Mouse (Mus musculus) MEL (cell line): Measurements from ENCODE around the gene Cd163. TPM values are rescaled to one million over a fixed set of nuclear protein-coding genes. Genes with fewer than 3 reads are reported as not detected.

Source experiments
- DNase-seq: peaks from one replicate; pipeline ENCODE4 v3.0.0; 2011; ENCODE audit warnings: low read depth, low spot score
- H3K27ac ChIP-seq: 2 replicates; pipeline ENCODE4 v1.5.1; 2012; ENCODE audit warnings: low read depth, mild to moderate bottlenecking, control low read depth, low read length, moderate library complexity; ENCODE audit not compliant: control insufficient read depth
- H3K27me3 ChIP-seq, 2 experiments: fragments of 150-350 bp in 1 of 2; sonication (generic) in 1 of 2; 2 replicates each; pipeline ENCODE4 v1.6.1; 2012; ENCODE audit warnings: low read length in 2 of 2, mild to moderate bottlenecking in 2 of 2, improper control_type of control experiment in 1 of 2, moderate library complexity in 1 of 2; ENCODE audit not compliant: insufficient read depth in 2 of 2, control insufficient read depth in 1 of 2
- H3K36me3 ChIP-seq, 2 experiments: 2 replicates each; pipeline ENCODE4 v1.6.1; 2012 to 2014; ENCODE audit warnings: low read length in 2 of 2, improper control_type of control experiment in 1 of 2, inconsistent platforms in 1 of 2, mild to moderate bottlenecking in 1 of 2; ENCODE audit not compliant: insufficient read depth in 2 of 2, control insufficient read depth in 1 of 2
- H3K4me1 ChIP-seq, 2 experiments: fragments of 150-350 bp in 1 of 2; sonication (generic) in 1 of 2; 2 replicates each; pipeline ENCODE4 v1.6.1; 2012; ENCODE audit warnings: low read length in 2 of 2, improper control_type of control experiment in 1 of 2, mild to moderate bottlenecking in 1 of 2; ENCODE audit not compliant: insufficient read depth in 2 of 2, control insufficient read depth in 1 of 2
- H3K4me3 ChIP-seq, 2 experiments: fragments of 150-350 bp in 1 of 2; sonication (generic) in 1 of 2; 2 replicates each; pipeline ENCODE4 v1.5.1; 2012; ENCODE audit warnings: low read depth in 2 of 2, low read length in 2 of 2, mild to moderate bottlenecking in 2 of 2, moderate library complexity in 2 of 2, control low read depth in 1 of 2, improper control_type of control experiment in 1 of 2; ENCODE audit not compliant: control insufficient read depth in 1 of 2, insufficient read depth in 1 of 2
- H3K79me2 ChIP-seq: 2 replicates; pipeline ENCODE4 v1.6.1; 2012; ENCODE audit warnings: mild to moderate bottlenecking, low read length, moderate library complexity; ENCODE audit not compliant: control insufficient read depth, poor library complexity, insufficient read depth
- H3K9ac ChIP-seq: 2 replicates; pipeline ENCODE4 v1.6.1; 2012; ENCODE audit warnings: low read depth, mild to moderate bottlenecking, control low read depth, low read length, moderate library complexity; ENCODE audit not compliant: control insufficient read depth, poor library complexity, severe bottlenecking
- H3K9me3 ChIP-seq: fragments of 150-350 bp; sonication (generic); replicated peaks from 2 replicates; pipeline ENCODE4 v1.6.1; 2012; ENCODE audit warnings: mild to moderate bottlenecking, low read length, improper control_type of control experiment, moderate library complexity; ENCODE audit not compliant: insufficient read depth
- CHD2 ChIP-seq: IDR thresholded peaks from 2 replicates; pipeline ENCODE4 v1.6.1; 2011; ENCODE audit warnings: low read length, improper control_type of control experiment
- CTCF ChIP-seq, 3 experiments: IDR thresholded peaks in 2 of 3; conservative IDR thresholded peaks in 1 of 3; 2 replicates each; pipeline ENCODE4 v1.5.1; 2011 to 2012; ENCODE audit warnings: low read length in 3 of 3, low read depth in 2 of 3, mild to moderate bottlenecking in 2 of 3, improper control_type of control experiment in 1 of 3, inconsistent platforms in 1 of 3, mixed read lengths in 1 of 3, moderate library complexity in 1 of 3; ENCODE audit not compliant: control insufficient read depth in 1 of 3, insufficient read depth in 1 of 3, poor library complexity in 1 of 3, severe bottlenecking in 1 of 3
- EP300 ChIP-seq, 2 experiments: IDR thresholded peaks; 2 replicates each; pipeline ENCODE4 v1.6.1; 2011; ENCODE audit warnings: improper control_type of control experiment in 2 of 2, low read length in 2 of 2, low read depth in 1 of 2, mild to moderate bottlenecking in 1 of 2
- GATA1 ChIP-seq: IDR thresholded peaks from 2 replicates; pipeline ENCODE4 v1.6.1; 2011; ENCODE audit warnings: low read depth, low read length, improper control_type of control experiment
- JUND ChIP-seq: IDR thresholded peaks from 2 replicates; pipeline ENCODE4 v1.6.1; 2011; ENCODE audit warnings: low read depth, mild to moderate bottlenecking, improper control_type of control experiment, low read length
- KAT2A ChIP-seq: conservative IDR thresholded peaks from 2 replicates; pipeline ENCODE4 v1.6.1; 2012; ENCODE audit warnings: low read depth, low read length, improper control_type of control experiment, inconsistent platforms
- MAFK ChIP-seq: IDR thresholded peaks from 2 replicates; pipeline ENCODE4 v1.6.1; 2011; ENCODE audit warnings: low read depth, mild to moderate bottlenecking, low read length, improper control_type of control experiment, borderline replicate concordance
- MAZ ChIP-seq: IDR thresholded peaks from 2 replicates; pipeline ENCODE4 v1.6.1; 2012; ENCODE audit warnings: low read depth, mild to moderate bottlenecking, inconsistent platforms, low read length, improper control_type of control experiment
- MEF2A ChIP-seq: IDR thresholded peaks from 2 replicates; pipeline ENCODE4 v1.6.1; 2014; ENCODE audit warnings: low read depth, mild to moderate bottlenecking, inconsistent platforms, low read length, improper control_type of control experiment; ENCODE audit not compliant: poor library complexity, insufficient replicate concordance, severe bottlenecking; ENCODE audit errors: extremely low read depth
- MYB ChIP-seq: IDR thresholded peaks from 2 replicates; pipeline ENCODE4 v1.6.1; 2011; ENCODE audit warnings: mild to moderate bottlenecking, low read depth, low read length, improper control_type of control experiment
- MYC ChIP-seq: IDR thresholded peaks from 2 replicates; pipeline ENCODE4 v1.6.1; 2011; ENCODE audit warnings: low read depth, mild to moderate bottlenecking, low read length, improper control_type of control experiment, moderate library complexity
- NRF1 ChIP-seq: IDR thresholded peaks from 2 replicates; pipeline ENCODE4 v1.6.1; 2014; ENCODE audit warnings: low read depth, mild to moderate bottlenecking, inconsistent platforms, low read length, improper control_type of control experiment, moderate library complexity; ENCODE audit not compliant: poor library complexity, insufficient read depth, severe bottlenecking
- POLR2A ChIP-seq, 2 experiments: IDR thresholded peaks; 2 replicates each; pipeline ENCODE4 v1.6.1; 2011 to 2012; ENCODE audit warnings: low read length in 2 of 2, mild to moderate bottlenecking in 2 of 2, control low read depth in 1 of 2, improper control_type of control experiment in 1 of 2, low read depth in 1 of 2, moderate library complexity in 1 of 2; ENCODE audit not compliant: control insufficient read depth in 1 of 2, insufficient read depth in 1 of 2, poor library complexity in 1 of 2
- POLR2AphosphoS5 ChIP-seq: IDR thresholded peaks from 2 replicates; pipeline ENCODE4 v1.6.1; 2012; ENCODE audit warnings: low read depth, borderline replicate concordance, mild to moderate bottlenecking, inconsistent platforms, low read length, moderate library complexity, mixed read lengths
- SMC3 ChIP-seq: IDR thresholded peaks from 2 replicates; pipeline ENCODE4 v1.6.1; 2011; ENCODE audit warnings: low read depth, low read length, improper control_type of control experiment
- TBP ChIP-seq: IDR thresholded peaks from 2 replicates; pipeline ENCODE4 v1.8.0; 2011; ENCODE audit warnings: low read depth, low read length, improper control_type of control experiment
- TCF12 ChIP-seq: IDR thresholded peaks from 2 replicates; pipeline ENCODE4 v1.6.1; 2014; ENCODE audit warnings: low read depth, mild to moderate bottlenecking, inconsistent platforms, low read length, improper control_type of control experiment, moderate library complexity
- UBTF ChIP-seq: IDR thresholded peaks from 2 replicates; pipeline ENCODE4 v1.6.1; 2012; ENCODE audit warnings: low read depth, mild to moderate bottlenecking, inconsistent platforms, low read length, improper control_type of control experiment, moderate library complexity, borderline replicate concordance; ENCODE audit not compliant: insufficient read depth
- USF1 ChIP-seq: IDR thresholded peaks from 2 replicates; pipeline ENCODE4 v1.6.1; 2014; ENCODE audit warnings: low read depth, mild to moderate bottlenecking, inconsistent platforms, low read length, improper control_type of control experiment, moderate library complexity
- USF2 ChIP-seq, 2 experiments: IDR thresholded peaks; 2 replicates each; pipeline ENCODE4 v1.6.1; 2011 to 2012; ENCODE audit warnings: improper control_type of control experiment in 2 of 2, low read length in 2 of 2, borderline replicate concordance in 1 of 2, inconsistent platforms in 1 of 2, low read depth in 1 of 2, mild to moderate bottlenecking in 1 of 2; ENCODE audit not compliant: insufficient read depth in 1 of 2
- ZKSCAN1 ChIP-seq: IDR thresholded peaks from 2 replicates; pipeline ENCODE4 v1.6.1; 2012; ENCODE audit warnings: low read depth, mild to moderate bottlenecking, inconsistent platforms, low read length, improper control_type of control experiment, moderate library complexity
- ZMIZ1 ChIP-seq: IDR thresholded peaks from 2 replicates; pipeline ENCODE4 v1.6.1; 2012; ENCODE audit warnings: low read depth, mild to moderate bottlenecking, inconsistent platforms, low read length, improper control_type of control experiment, moderate library complexity
- polyA plus RNA-seq, 2 experiments: library from polyadenylated mRNA; stranded (reverse) in 1 of 2; unstranded in 1 of 2; fragments of >175 nt in 1 of 2; fragments of >200 nt in 1 of 2; gene quantifications; 2 replicates each; pipeline versions ENCODE4 v1.2.1 to v1.2.4; 2012; ENCODE audit warnings: low replicate concordance in 2 of 2, low read depth in 1 of 2; ENCODE audit not compliant: insufficient read length in 2 of 2, insufficient read depth in 1 of 2, missing spikeins in 1 of 2
- total RNA-seq: library from RNA; depleted of rRNA; stranded (reverse); fragments of 300-350 nt; gene quantifications from 2 replicates; pipeline ENCODE4 v1.2.3, GENCODE M21; 2012

Gene Cd163
- total and polyA plus RNA-seq, 3 experiments, result 0.58 to 0.81 TPM; not detected in 1

- TF ChIP-seq UBTF, result 0 out of 2 replicates have a peak, but pooled peaks have one; percentile 18
- TF ChIP-seq USF2 (IDR thresholded peaks at IDR 0.05; ENCODE audit: borderline replicate concordance in 1 of 2, insufficient read depth in 1 of 2, low read depth in 1 of 2, low read length in 2 of 2), result no peak
- TF ChIP-seq MYB, result peak; percentile 73; the same call in 1 of the 2 replicates
- TF ChIP-seq MYC, result no peak
- peak; percentile 66 for TF ChIP-seq TBP
Observed at GRCm38 (mm10) chr6:124321481-124322475, 17.3 kb downstream of the Cd163 start (continued).

- peaks cover 0 to 5% of the 10 kb centered on the region in 2 experiments; a peak in 1 of 4 replicates for H3K4me1 ChIP-seq
- no peaks in the 10 kb centered on the region for H3K36me3 ChIP-seq
- H3K27me3 ChIP-seq, result no peaks in the 10 kb centered on the region
- no peak for DNase-seq
- H3K9me3 ChIP-seq, result no peaks in the 10 kb centered on the region
- no peaks in the 10 kb centered on the region for H3K79me2 ChIP-seq
- no peak overlapping the region for H3K27ac ChIP-seq
- H3K9ac ChIP-seq, result no peak overlapping the region
- H3K4me3 ChIP-seq, result no peak overlapping the region
- TF ChIP-seq MEF2A, result no peak
- TF ChIP-seq GATA1, result 0 out of 2 replicates have a peak, but pooled peaks have one; percentile 14
- 0 out of 4 replicates have a peak, but pooled peaks of 1 of the 2 experiments have one; percentile 9 for TF ChIP-seq EP300 (IDR thresholded peaks at IDR 0.05; ENCODE audit: low read depth in 1 of 2, low read length in 2 of 2)
Observed at GRCm38 (mm10) chr6:124328394-124328991, 24.0 kb downstream of the Cd163 start.

DNA sequence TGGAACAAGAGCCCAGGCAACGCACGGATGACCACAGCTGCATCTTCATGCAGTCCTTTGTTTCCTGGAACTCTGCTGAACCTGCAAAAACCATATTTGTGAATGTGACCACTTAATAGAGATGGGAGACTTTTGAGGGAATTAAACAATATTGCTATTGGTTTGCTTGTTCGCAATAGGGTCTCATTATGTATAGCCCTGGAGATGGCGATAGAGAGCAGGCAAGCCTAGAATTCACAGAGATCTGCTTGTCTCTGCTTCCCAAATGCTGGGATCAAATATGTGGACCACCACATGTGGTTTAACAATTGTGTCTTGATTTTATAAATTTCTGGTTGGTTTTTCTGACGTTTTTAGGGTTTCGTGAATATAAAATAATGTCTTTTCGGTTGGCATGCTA is 25.2 kb downstream of the Cd163 start:
- TF ChIP-seq ZKSCAN1 (no peak), JUND (no peak), MYC (no peak), MAZ (no peak), KAT2A (no peak), CHD2 (no peak), MAFK (no peak), TCF12 (no peak), USF1 (no peak), SMC3 (peak; percentile 36; the same call in 1 of the 2 replicates), ZMIZ1 (no peak), MYB (no peak), USF2 (IDR thresholded peaks at IDR 0.05; ENCODE audit: borderline replicate concordance in 1 of 2, insufficient read depth in 1 of 2, low read depth in 1 of 2, low read length in 2 of 2) (no peak), POLR2A (IDR thresholded peaks at IDR 0.05; ENCODE audit: control insufficient read depth in 1 of 2, insufficient read depth in 1 of 2, low read depth in 1 of 2, low read length in 2 of 2, poor library complexity in 1 of 2) (no peak), POLR2AphosphoS5 (no peak), CTCF (IDR thresholded peaks at IDR 0.05 in 2 of 3, conservative IDR thresholded peaks at IDR 0.05 in 1 of 3; ENCODE audit: control insufficient read depth in 1 of 3, insufficient read depth in 1 of 3, low read depth in 2 of 3, low read length in 3 of 3, poor library complexity in 1 of 3, severe bottlenecking in 1 of 3) (peak; percentile 31 to 58 (median 56); a peak in 5 of 6 replicates), NRF1 (no peak), GATA1 (no peak)
- no peaks in the 10 kb centered on the region for H3K36me3 ChIP-seq
- no peaks in the 10 kb centered on the region for H3K9me3 ChIP-seq
- no peak overlapping the region for H3K9ac ChIP-seq
- peak; percentile 41 for DNase-seq
- H3K79me2 ChIP-seq, result no peaks in the 10 kb centered on the region
- H3K27ac ChIP-seq, result no peak overlapping the region
- peaks cover 0 to 5% of the 10 kb centered on the region in 2 experiments; a peak in 1 of 4 replicates for H3K4me1 ChIP-seq
- H3K4me3 ChIP-seq, result no peak overlapping the region
- no peaks in the 10 kb centered on the region for H3K27me3 ChIP-seq
